Mouse (Mus musculus) effector memory CD4-positive, alpha-beta T cell, adult 7 months (primary cell): ENCODE measurements around the gene Hfe2. TPM values are rescaled to one million over a fixed set of nuclear protein-coding genes. Genes with fewer than 3 reads are reported as not detected.

Experiments
- polyA plus RNA-seq: library from polyadenylated mRNA; unstranded; fragments of 100-300 nt; shearing (Covaris generic); gene quantifications from one replicate; pipeline ENCODE4 v1.2.1, GENCODE M21; 2017

The Hfe2 gene
- 0.44 TPM for polyA plus RNA-seq

GRCm38 (mm10) chr3:96524914-96525313 is at the start of gene Hfe2:
Gene Hfe2, plus strand, starts transcription at chr3:96525172.

GRCm38 (mm10) chr3:96557694-96558093 is 32.7 kb downstream of the Hfe2 start, which contains the start of gene Txnip:
Gene Txnip, plus strand, starts transcription at chr3:96557957.

GRCm38 (mm10) chr3:96576690-96577541 is 51.9 kb downstream of the Hfe2 start, which contains the start of gene Gm16253:
Gene Gm16253, plus strand, starts transcription at chr3:96576984.

Other genes with a start within 250 kb of the Hfe2 start
- not detected for gene Fcgr1, start 231.2 kb upstream of the Hfe2 start, polyA plus RNA-seq
- not detected for gene BC107364, start 72.9 kb upstream of the Hfe2 start, polyA plus RNA-seq
- gene Txnip, start 32.8 kb downstream of the Hfe2 start, polyA plus RNA-seq: 473 TPM
- not detected for gene Gm16253, start 51.8 kb downstream of the Hfe2 start, polyA plus RNA-seq
- gene Polr3gl, start 69.0 kb downstream of the Hfe2 start, polyA plus RNA-seq: 18.4 TPM
- not detected for gene Ankrd34a, start 71.5 kb downstream of the Hfe2 start, polyA plus RNA-seq
- gene Lix1l, start 76.0 kb downstream of the Hfe2 start, polyA plus RNA-seq: 0.45 TPM
- gene Rbm8a, start 104.8 kb downstream of the Hfe2 start, polyA plus RNA-seq: 189 TPM
- gene Pex11b, start 110.2 kb downstream of the Hfe2 start, polyA plus RNA-seq: 22.0 TPM
- not detected for gene Gm42957, start 110.3 kb downstream of the Hfe2 start, polyA plus RNA-seq
- 0.29 TPM for gene Itga10, start 120.4 kb downstream of the Hfe2 start, polyA plus RNA-seq
- gene Ankrd35, start 145.0 kb downstream of the Hfe2 start, polyA plus RNA-seq: 4.7 TPM
- gene Pias3, start 171.2 kb downstream of the Hfe2 start, polyA plus RNA-seq: 9.8 TPM
- 2.4 TPM for gene Nudt17, start 183.4 kb downstream of the Hfe2 start, polyA plus RNA-seq
- gene Polr3c, start 202.5 kb downstream of the Hfe2 start, polyA plus RNA-seq: 50.8 TPM
- gene Rnf115, start 202.5 kb downstream of the Hfe2 start, polyA plus RNA-seq: 103 TPM